In genomic region chr12:75596154-75597002, GRCm38 (mm10) we compare ENCODE assay signal across 8 mouse cellular contexts. TPM values are rescaled to one million over a fixed set of nuclear protein-coding genes. Genes with fewer than 3 reads are reported as not detected.
A peak's percentile ranks its signal among the peaks of the same experiment; 100 is the strongest.
DNase-seq lines count a peak whose midpoint lies in the region; ATAC-seq lines count a peak whose summit lies in the region.

Ppp2r5e (minus strand) TSS chr12:75596245.

- ATAC-seq in hindbrain, embryonic 16.5 days: peak; percentile 99

- no peaks in the 10 kb centered on the region for H3K9me3 ChIP-seq in hindbrain, embryonic 16.5 days (ENCODE audit: control insufficient read depth, low read length)

- peaks cover 14% of the 10 kb centered on the region for H3K4me1 ChIP-seq in hindbrain, embryonic 16.5 days (ENCODE audit: control insufficient read depth, insufficient read depth, low read depth, low read length)

- WGBS in hindbrain, embryonic 16.5 days: under 1% methylated on average over 68 of the region's 72 CpGs
- under 1% methylated on average over 64 of the region's 72 CpGs for WGBS in macrophage (ENCODE audit: missing documents)

- no peaks in the 10 kb centered on the region for H3K27me3 ChIP-seq in hindbrain, embryonic 16.5 days (replicated peaks; ENCODE audit: control insufficient read depth, insufficient read depth, low read length)

- peak within 1 kb of the TSS; percentile 99 for H3K9ac ChIP-seq in hindbrain, embryonic 16.5 days (ENCODE audit: low read depth, low read length)

- peaks cover 40% of the 10 kb centered on the region for H3K79me2 ChIP-seq in macrophage (ENCODE audit: inconsistent target)

- peak within 1 kb of the TSS; percentile 98 for H3K4me3 ChIP-seq in hindbrain, embryonic 16.5 days (ENCODE audit: low read length)
- peak within 1 kb of the TSS; percentile 68 for H3K4me3 ChIP-seq in macrophage (ENCODE audit: inconsistent target)

- no peaks in the 10 kb centered on the region for H3K36me3 ChIP-seq in hindbrain, embryonic 16.5 days (ENCODE audit: control insufficient read depth, insufficient read depth, low read length)
- H3K36me3 ChIP-seq in macrophage (ENCODE audit: inconsistent target): peaks cover 6% of the 10 kb centered on the region; the same call in 1 of the 2 replicates

- peak within 1 kb of the TSS; percentile 97 for H3K27ac ChIP-seq in hindbrain, embryonic 16.5 days (ENCODE audit: low read depth, low read length)
- H3K27ac ChIP-seq in macrophage: peak within 1 kb of the TSS; percentile 60

- peak; percentile 95 for DNase-seq in WW6 (ENCODE audit: low read depth, low spot score)
- peak; percentile 99 to 100 for DNase-seq in cerebellum, postnatal 4 days (ENCODE audit: low spot score in 2 of 2)
- DNase-seq in gastrocnemius, adult 18-20 months (ENCODE audit: low spot score): peak; percentile 99
- DNase-seq in left cerebral cortex, adult 18-20 months (ENCODE audit: low spot score in 2 of 2): peak; percentile 99
- DNase-seq in right cerebral cortex, adult 18-20 months: peak; percentile 99
- DNase-seq in urinary bladder, postnatal 10 days (ENCODE audit: low spot score): peak; percentile 96

- peak within 1 kb of the TSS; percentile 80 for H3K4me2 ChIP-seq in hindbrain, embryonic 16.5 days (ENCODE audit: low read length)

RNA-seq across cellular contexts. Expression of gene Ppp2r5e, which starts in this region (rescaled TPM):
- 10 to 100 TPM; 30.9 to 34.1 TPM for total RNA-seq in gastrocnemius, adult 18-20 months (2021)
- 14.5 and 15.5 TPM in 2 replicates for polyA plus RNA-seq in hindbrain, embryonic 16.5 days (2015; fragmentation: Nextera tagmentation; extraction: Ambion mirVana)
- 10 to 100 TPM; 76.9 to 79.3 TPM for total RNA-seq in left cerebral cortex, adult 18-20 months (2021)
- 10 to 100 TPM; 18.6 to 75.6 (median 46.1) TPM for total RNA-seq in macrophage (2018; cell fraction: chromatin; rRNA removed)
- 10 to 100 TPM; 23.5 to 34.9 (median 31.8) TPM for total RNA-seq in macrophage (2018; cell fraction: cytosol; rRNA removed)
- total RNA-seq in macrophage (2018; cell fraction: nucleus; rRNA removed): 10 to 100 TPM; 20.1 to 67.9 (median 40.1) TPM
- polyA plus RNA-seq in macrophage (2018): 21.2 to 25.5 TPM (median 24.4 TPM) in 3 replicates

Comparison
In these comparisons a context has a peak if more than half of its experiments do, and no peak if none do; other contexts are left out.
1. Peak in every context shown above with its lines: DNase-seq, ATAC-seq, H3K4me3 ChIP-seq and H3K27ac ChIP-seq.